Comparison of ENCODE assay signal across 32 mouse cellular contexts in the genomic region with DNA sequence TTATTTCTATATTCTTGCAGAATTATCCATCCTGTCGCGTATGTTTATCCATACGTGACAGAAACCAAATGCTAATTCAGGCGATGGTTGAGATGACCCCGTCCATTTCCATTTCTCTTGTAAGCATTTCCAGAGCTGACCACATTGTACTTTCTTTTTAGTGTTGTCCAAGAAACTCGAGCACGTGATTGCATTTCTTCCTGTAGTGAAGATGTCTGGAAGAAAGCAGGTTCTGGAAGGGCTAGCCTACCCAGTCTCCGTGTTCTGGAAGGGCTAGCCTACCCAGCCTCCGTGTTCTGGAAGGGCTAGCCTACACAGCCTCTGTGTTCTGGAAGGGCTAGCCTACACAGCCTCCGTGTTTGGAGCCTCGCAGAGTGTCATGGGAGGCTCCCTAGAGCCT. TPM values are rescaled to one million over a fixed set of nuclear protein-coding genes. Genes with fewer than 3 reads are reported as not detected.
DNase-seq lines count a peak whose midpoint lies in the region; ATAC-seq lines count a peak whose summit lies in the region.
"Had no signal": no experiment of that assay in that cellular context is flagged by ENCODE, and none has a peak within 500 bp of the region (broad histone marks: within the 10 kb centered on the region; RNA-seq: fewer than 3 reads in every experiment).

No protein-coding gene starts in this region.

- peak overlapping the region; percentile 19; the same call in 1 of the 2 replicates for H3K4me2 ChIP-seq in lung, embryonic 15.5 days
- peak overlapping the region; percentile 21; the same call in 1 of the 2 replicates for H3K4me2 ChIP-seq in forebrain, embryonic 12.5 days
- H3K4me2 ChIP-seq in forebrain, embryonic 16.5 days (ENCODE audit: low read length): 0 out of 2 replicates have a peak overlapping the region, but pooled peaks have one; percentile 11
- H3K4me2 ChIP-seq in midbrain, embryonic 14.5 days (ENCODE audit: low read length): peak overlapping the region; percentile 33
- H3K4me2 ChIP-seq: heart, embryonic 12.5 days; hindbrain, embryonic 12.5 days had no signal

- H3K27me3 ChIP-seq in lung, embryonic 15.5 days: no peaks in the 10 kb centered on the region
- no peaks in the 10 kb centered on the region for H3K27me3 ChIP-seq in forebrain, embryonic 12.5 days
- H3K27me3 ChIP-seq in forebrain, embryonic 16.5 days (replicated peaks; ENCODE audit: control insufficient read depth, insufficient read depth, low read length): no peaks in the 10 kb centered on the region
- H3K27me3 ChIP-seq in midbrain, embryonic 14.5 days (ENCODE audit: control insufficient read depth, insufficient read depth, low read length): no peaks in the 10 kb centered on the region
- H3K27me3 ChIP-seq: hindbrain, embryonic 12.5 days had no signal

- H3K4me1 ChIP-seq in lung, embryonic 15.5 days: peaks cover 16% of the 10 kb centered on the region
- peaks cover 73% of the 10 kb centered on the region for H3K4me1 ChIP-seq in forebrain, embryonic 12.5 days
- H3K4me1 ChIP-seq in forebrain, embryonic 16.5 days (replicated peaks; ENCODE audit: control insufficient read depth, insufficient read depth, low read length): peaks cover 26% of the 10 kb centered on the region
- peaks cover 40% of the 10 kb centered on the region for H3K4me1 ChIP-seq in midbrain, embryonic 14.5 days (ENCODE audit: control insufficient read depth, insufficient read depth, low read length)

- no peak overlapping the region for H3K9ac ChIP-seq in lung, embryonic 15.5 days
- H3K9ac ChIP-seq in forebrain, embryonic 12.5 days: no peak overlapping the region
- H3K9ac ChIP-seq in forebrain, embryonic 16.5 days (replicated peaks; ENCODE audit: low read depth, low read length): no peak overlapping the region
- no peak overlapping the region for H3K9ac ChIP-seq in midbrain, embryonic 14.5 days (replicated peaks; ENCODE audit: low read length)
- H3K9ac ChIP-seq: heart, embryonic 12.5 days; hindbrain, embryonic 12.5 days had no signal

- H3K4me3 ChIP-seq in lung, embryonic 15.5 days: no peak overlapping the region
- H3K4me3 ChIP-seq in forebrain, embryonic 12.5 days (replicated peaks): no peak overlapping the region
- H3K4me3 ChIP-seq in forebrain, embryonic 16.5 days (replicated peaks; ENCODE audit: low read length): no peak overlapping the region
- no peak overlapping the region for H3K4me3 ChIP-seq in midbrain, embryonic 14.5 days (replicated peaks; ENCODE audit: low read depth, low read length)
- H3K4me3 ChIP-seq: heart, embryonic 12.5 days; hindbrain, embryonic 12.5 days had no signal

- DNase-seq in lung, postnatal 10 days: no peak
- DNase-seq in midbrain, embryonic 14.5 days: no peak
- DNase-seq in thymus, postnatal 36 days: no peak
- DNase-seq in cerebellum, adult 9-10 months: no peak
- no peak for DNase-seq in gastrocnemius, postnatal 4 days (ENCODE audit: low spot score in 2 of 2)
- DNase-seq: adrenal gland, adult 8-10 months; B cell, adult 2 months; cerebellum, adult 18-20 months; cerebellum, postnatal 25 days; embryo, embryonic 11 days; gastrocnemius, postnatal 10 days; heart, adult 18-20 months; heart, postnatal 10 days; kidney, adult 9 months; kidney, postnatal 14 days; lung, postnatal 4 days; right cerebral cortex, postnatal 4 days had no signal

- no peaks in the 10 kb centered on the region for H3K9me3 ChIP-seq in lung, embryonic 15.5 days
- H3K9me3 ChIP-seq in forebrain, embryonic 12.5 days: no peaks in the 10 kb centered on the region
- H3K9me3 ChIP-seq in forebrain, embryonic 16.5 days (ENCODE audit: control insufficient read depth, low read length): no peaks in the 10 kb centered on the region
- no peaks in the 10 kb centered on the region for H3K9me3 ChIP-seq in midbrain, embryonic 14.5 days (ENCODE audit: control insufficient read depth, low read length)
- H3K9me3 ChIP-seq: heart, embryonic 12.5 days; hindbrain, embryonic 12.5 days had no signal

- 52% methylated on average over 11 of the region's 11 CpGs for WGBS in lung, embryonic 15.5 days
- 71% methylated on average over 11 of the region's 11 CpGs for WGBS in forebrain, embryonic 12.5 days
- WGBS in forebrain, embryonic 16.5 days: 65% methylated on average over 11 of the region's 11 CpGs
- WGBS in midbrain, embryonic 14.5 days: 67% methylated on average over 11 of the region's 11 CpGs

- peak overlapping the region; percentile 33; the same call in 1 of the 2 replicates for H3K27ac ChIP-seq in lung, embryonic 15.5 days
- H3K27ac ChIP-seq in forebrain, embryonic 12.5 days: peak overlapping the region; percentile 74
- no peak overlapping the region for H3K27ac ChIP-seq in forebrain, embryonic 16.5 days (ENCODE audit: low read length)
- no peak overlapping the region; the same call in 1 of the 2 replicates for H3K27ac ChIP-seq in midbrain, embryonic 14.5 days (replicated peaks; ENCODE audit: low read depth, low read length)
- H3K27ac ChIP-seq: hindbrain, embryonic 12.5 days had no signal

- ATAC-seq in lung, embryonic 15.5 days (ENCODE audit: borderline replicate concordance, extremely low read depth, low FRiP score, low TSS enrichment): peak; percentile 47; the same call in 1 of the 2 replicates
- ATAC-seq in forebrain, embryonic 12.5 days (ENCODE audit: low FRiP score): no peak
- no peak for ATAC-seq in forebrain, embryonic 16.5 days
- no peak for ATAC-seq in midbrain, embryonic 14.5 days (ENCODE audit: low FRiP score, low TSS enrichment)

- no peaks in the 10 kb centered on the region for H3K36me3 ChIP-seq in lung, embryonic 15.5 days
- H3K36me3 ChIP-seq in forebrain, embryonic 12.5 days (replicated peaks): no peaks in the 10 kb centered on the region
- H3K36me3 ChIP-seq in forebrain, embryonic 16.5 days (ENCODE audit: control insufficient read depth, insufficient read depth): no peaks in the 10 kb centered on the region
- H3K36me3 ChIP-seq in midbrain, embryonic 14.5 days (ENCODE audit: control insufficient read depth, insufficient read depth, low read length): no peaks in the 10 kb centered on the region
- H3K36me3 ChIP-seq: heart, embryonic 12.5 days; hindbrain, embryonic 12.5 days had no signal

RNA-seq across cellular contexts. Expression of gene Ifnk, which starts 27.8 kb away (rescaled TPM):
- polyA plus RNA-seq in lung, embryonic 15.5 days (2015; fragmentation: Nextera tagmentation; extraction: Ambion mirVana): 0.25 and 0.34 TPM in 2 replicates
- polyA plus RNA-seq in forebrain, embryonic 12.5 days (2016; fragmentation: Nextera tagmentation; extraction: Ambion mirVana): 0.35 and 0.41 TPM in 2 replicates
- 0.27 TPM in 1 of 2 replicates, not detected in the other for polyA plus RNA-seq in forebrain, embryonic 16.5 days (2015; fragmentation: Nextera tagmentation; extraction: Ambion mirVana)
- polyA plus RNA-seq in midbrain, embryonic 14.5 days (2014; fragmentation: Nextera tagmentation; extraction: Ambion mirVana): not detected in 2 replicates
- total RNA-seq in gastrocnemius, postnatal 4 days (2021): not detected
- total RNA-seq: gastrocnemius, postnatal 10 days; heart, adult 18-20 months; heart, postnatal 10 days; layer of hippocampus, adult 18-20 months; layer of hippocampus, postnatal 14 days; left cerebral cortex, adult 8-10 months; liver, adult 2 months; megakaryocyte-erythroid progenitor cell, adult 5-6 weeks; MEL had no signal
- polyA plus RNA-seq: embryonic facial prominence, embryonic 14.5 days; heart, embryonic 12.5 days; hindbrain, embryonic 12.5 days; limb, embryonic 11.5 days; liver, adult 2 months; neural tube, embryonic 14.5 days; urinary bladder, adult 2 months had no signal

RNA-seq across cellular contexts. Expression of gene Mob3b, which starts 33.3 kb away (rescaled TPM):
- 15.2 and 16.1 TPM in 2 replicates for polyA plus RNA-seq in lung, embryonic 15.5 days (2015; fragmentation: Nextera tagmentation; extraction: Ambion mirVana)
- 18.2 and 20.7 TPM in 2 replicates for polyA plus RNA-seq in forebrain, embryonic 12.5 days (2016; fragmentation: Nextera tagmentation; extraction: Ambion mirVana)
- 4.3 and 4.6 TPM in 2 replicates for polyA plus RNA-seq in forebrain, embryonic 16.5 days (2015; fragmentation: Nextera tagmentation; extraction: Ambion mirVana)
- 3.2 and 5.5 TPM in 2 replicates for polyA plus RNA-seq in midbrain, embryonic 14.5 days (2014; fragmentation: Nextera tagmentation; extraction: Ambion mirVana)
- total RNA-seq in gastrocnemius, postnatal 4 days (2021): 1 to 10 TPM; 3.1 to 4.9 TPM

Comparison
In these comparisons a context has a peak if more than half of its experiments do, and no peak if none do; other contexts are left out.
1. H3K27ac ChIP-seq: peak in lung, embryonic 15.5 days (single experiment) and forebrain, embryonic 12.5 days (single experiment); none in forebrain, embryonic 16.5 days (single experiment) and midbrain, embryonic 14.5 days (single experiment).
2. Peak in every context shown above with its lines, with median percentiles within 50 percentile points of each other: H3K4me2 ChIP-seq.